Mouse (Mus musculus) left cerebral cortex, adult 2 months (tissue): ENCODE results near the gene Fhl2. TPM values are rescaled to one million over a fixed set of nuclear protein-coding genes. Genes with fewer than 3 reads are reported as not detected.
A peak's percentile ranks its signal among the peaks of the same experiment; 100 is the strongest.
"Not testable (repeated sequence)": the region's sequence is repeated elsewhere in the genome, so short reads cannot be mapped to it uniquely, and the experiment has no call there.

Source experiments
- DNase-seq, 2 experiments: peaks; one replicate each; pipeline ENCODE4 v3.0.0; 2021 to 2022; ENCODE audit warnings: low spot score in 2 of 2, mixed read lengths in 1 of 2; ENCODE audit errors: extremely low spot score in 1 of 2
- H3K27ac ChIP-seq: fragments of 200-600 bp; 2 replicates; pipeline ENCODE4 v1.8.1; 2022
- H3K4me3 ChIP-seq: fragments of 200-600 bp; 2 replicates; pipeline ENCODE4 v1.8.1; 2022
- CTCF ChIP-seq: fragments of 200-600 bp; IDR thresholded peaks from 2 replicates; pipeline ENCODE4 v1.8.1; 2022; ENCODE audit warnings: antibody characterized with exemption, mild to moderate bottlenecking, moderate library complexity
- intact Hi-C: fragments of 180-260 bp; cut with DNase I; formaldehyde crosslinking; loops from one replicate; pipeline ENCODE4 v1.15.1; 2025
- total RNA-seq, 2 experiments: library from RNA; stranded (reverse); gene quantifications; 2 replicates each; pipeline ENCODE4 v1.2.3; 2021

The Fhl2 gene
- total RNA-seq, 2 experiments from 2014 or later = 56.3 to 62.8 TPM

DNA sequence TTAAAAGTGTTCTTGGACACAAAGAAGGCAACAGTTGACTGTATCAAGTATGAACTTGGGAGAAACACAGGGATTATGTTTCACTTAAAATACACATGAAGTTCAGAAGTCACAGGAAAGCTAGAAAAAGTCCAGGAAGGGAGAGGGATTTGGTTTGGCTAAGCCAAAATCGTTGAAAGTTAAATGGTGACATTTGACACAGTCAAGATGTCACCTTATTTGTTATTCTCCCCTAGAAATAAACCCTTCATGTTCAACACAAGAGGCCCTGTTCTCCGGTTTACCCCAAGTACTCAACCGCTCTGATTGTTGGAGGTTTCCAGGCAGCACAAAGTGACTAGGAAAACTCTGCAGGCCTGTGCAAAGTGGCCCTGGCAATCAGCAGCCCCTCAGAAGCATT is 18.8 kb upstream of the Fhl2 start:
- DNase-seq = no peak
- Histone ChIP-seq H3K27ac (no peak overlapping the region), H3K4me3 (no peak overlapping the region)
- TF ChIP-seq CTCF = no peak
- intact Hi-C loops = loop anchor here (5.0 kb wide), 1 partner anchor 38 kb away; no protein-coding TSS in a partner anchor

DNA sequence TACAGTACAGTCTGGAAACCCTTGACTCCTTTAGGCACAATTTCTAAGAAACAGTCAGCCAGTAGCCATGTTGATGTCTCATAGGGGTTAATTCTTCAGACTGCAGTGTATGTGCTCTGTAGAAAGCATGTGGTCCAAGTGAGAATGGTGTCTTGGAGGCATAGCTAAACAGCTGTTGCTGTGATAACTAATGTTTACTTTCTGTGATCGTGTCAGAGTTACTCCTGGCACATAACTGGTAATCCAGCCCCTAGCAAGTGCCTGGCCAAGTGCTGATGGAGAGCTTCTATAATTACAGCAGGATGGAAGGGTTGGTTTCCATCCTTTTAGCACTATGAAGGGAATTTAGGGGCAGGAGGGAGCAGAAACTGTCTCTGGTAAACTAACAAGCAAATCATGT is 14.5 kb upstream of the Fhl2 start:
- DNase-seq = no peak
- H3K27ac ChIP-seq = no peak overlapping the region
- no peak for TF ChIP-seq CTCF
- no peak overlapping the region for H3K4me3 ChIP-seq
- intact Hi-C loops = no loop called here

DNA sequence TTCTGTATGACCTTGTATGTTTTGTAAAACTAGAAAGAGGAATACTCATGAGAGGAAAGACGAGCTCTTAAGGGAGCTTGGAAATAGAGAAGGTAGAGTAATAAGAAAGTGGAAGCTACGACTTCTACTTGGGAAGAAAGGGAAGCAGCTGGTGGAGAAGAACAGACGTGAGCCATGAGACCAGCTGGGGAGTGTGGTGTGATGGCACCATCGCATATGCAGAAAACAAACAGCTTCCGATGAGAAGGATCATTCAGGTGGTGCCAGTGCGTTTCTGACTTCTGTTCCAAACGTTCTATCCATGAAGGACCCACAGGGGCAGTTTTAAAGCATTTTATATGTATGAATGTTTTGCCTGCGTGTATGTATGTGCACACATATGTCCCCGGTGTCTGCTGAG is 13.5 kb upstream of the Fhl2 start:
- no peak for DNase-seq
- TF ChIP-seq CTCF = no peak

DNA sequence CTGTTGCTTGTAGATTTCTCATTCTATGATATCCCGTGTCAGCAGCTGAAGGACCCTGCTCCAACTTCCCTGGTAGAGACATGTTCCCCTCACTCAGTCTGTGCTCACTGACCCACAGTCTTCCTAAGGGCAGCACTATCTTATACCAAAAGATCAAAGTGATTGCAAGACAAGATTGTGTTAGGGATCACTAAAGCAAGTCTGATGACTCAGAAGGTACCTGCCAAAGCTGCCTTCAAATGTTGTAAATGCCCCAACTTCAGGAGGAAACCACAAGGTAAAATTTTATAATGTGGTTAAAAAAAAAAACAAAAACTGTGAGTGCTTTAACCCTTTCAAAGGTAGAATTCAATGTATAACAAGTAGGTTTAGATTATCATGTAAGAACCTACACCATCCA is 10.4 kb upstream of the Fhl2 start:
- TF ChIP-seq CTCF = no peak
- intact Hi-C loops = no loop called here
- no peak overlapping the region for H3K4me3 ChIP-seq
- no peak overlapping the region for H3K27ac ChIP-seq
- no peak for DNase-seq

More for the DNA sequence above, 13.5 kb upstream of the Fhl2 start:
- Histone ChIP-seq H3K27ac (no peak overlapping the region), H3K4me3 (no peak overlapping the region)
- intact Hi-C loops = no loop called here

DNA sequence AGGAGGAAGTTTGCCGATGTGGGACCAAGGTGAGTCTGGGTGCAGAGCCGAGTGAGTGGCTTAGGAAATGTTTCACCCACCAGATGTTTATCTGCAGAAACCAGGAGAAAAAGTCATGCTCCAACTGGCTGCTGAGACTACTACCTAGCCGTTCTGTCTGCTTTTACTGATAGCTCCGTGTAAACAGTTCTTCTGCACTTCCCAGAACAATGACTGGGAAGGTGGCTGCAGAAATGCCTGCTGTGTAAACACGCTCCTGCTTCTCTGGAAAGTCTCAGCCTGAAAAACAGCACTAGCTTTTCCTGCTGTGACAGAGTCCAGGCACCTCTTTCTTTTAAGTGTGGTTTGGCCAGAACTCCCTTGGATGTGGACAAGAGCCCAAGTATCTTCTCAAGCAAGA is 6.5 kb upstream of the Fhl2 start:
- Histone ChIP-seq H3K27ac (no peak overlapping the region), H3K4me3 (no peak overlapping the region)
- no peak for DNase-seq
- no peak for TF ChIP-seq CTCF
- intact Hi-C loops = no loop called here

DNA sequence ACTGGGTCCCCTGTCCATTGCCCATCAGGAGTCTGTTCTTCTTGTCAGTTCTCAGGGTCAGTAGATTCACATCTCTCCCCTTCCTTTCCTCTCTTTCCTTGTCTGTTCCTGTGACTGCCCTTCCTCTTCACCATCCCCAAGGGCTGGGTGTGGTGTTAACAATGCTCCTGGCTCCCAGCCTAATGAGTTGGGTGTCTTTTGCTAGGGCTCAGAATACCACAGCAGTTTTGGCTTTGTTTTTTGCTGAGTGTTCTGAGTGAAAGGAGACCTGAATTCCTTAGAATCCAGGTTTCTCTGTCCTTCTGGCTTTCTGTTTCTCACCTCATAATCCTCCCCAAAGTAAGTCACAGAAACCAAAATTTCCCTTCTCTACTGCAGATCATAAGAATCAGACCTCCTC is 5.4 kb upstream of the Fhl2 start:
- intact Hi-C loops = no loop called here
- no peak overlapping the region for H3K27ac ChIP-seq
- TF ChIP-seq CTCF = no peak
- no peak overlapping the region for H3K4me3 ChIP-seq
- no peak for DNase-seq

DNA sequence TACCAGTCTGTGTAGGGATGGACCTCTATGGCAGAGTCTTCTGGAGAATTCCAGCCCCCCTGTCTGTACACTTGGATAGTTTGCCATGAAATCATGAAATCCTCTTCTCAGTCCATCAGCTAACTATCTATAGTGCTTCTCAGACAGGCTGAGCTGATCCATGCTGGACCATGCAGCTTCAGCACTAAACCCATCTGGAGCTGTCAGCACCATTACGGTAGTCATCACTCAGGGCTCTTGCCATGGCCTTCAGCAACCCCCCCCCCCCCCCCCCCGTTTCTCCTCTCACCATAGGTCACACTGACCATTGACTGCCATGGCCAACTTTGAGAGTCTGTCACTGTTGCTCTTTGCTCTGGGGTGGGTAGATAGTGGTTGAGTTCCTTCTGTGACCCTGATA is 5.0 kb upstream of the Fhl2 start:
- Histone ChIP-seq H3K27ac (no peak overlapping the region), H3K4me3 (no peak overlapping the region)
- intact Hi-C loops = no loop called here
- TF ChIP-seq CTCF = no peak
- no peak for DNase-seq

DNA sequence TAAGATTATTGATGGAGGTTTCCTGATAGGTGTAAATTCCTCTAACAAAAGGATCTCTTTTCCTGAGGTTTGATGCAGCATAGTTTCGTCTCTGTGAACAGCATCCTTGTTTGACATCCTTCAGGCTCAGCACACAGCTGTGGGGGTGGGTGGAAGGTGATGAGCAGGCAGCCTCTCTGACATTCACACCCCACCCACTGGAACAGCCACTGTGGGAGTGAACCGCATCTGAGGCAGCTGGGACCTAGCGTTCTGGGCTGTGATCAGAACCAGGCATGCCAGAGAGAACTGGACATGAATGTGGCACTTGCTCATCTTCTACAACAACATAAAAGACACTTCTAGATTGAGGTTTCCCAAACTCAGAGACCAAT is 3.1 kb upstream of the Fhl2 start:
- Histone ChIP-seq H3K27ac (peak overlapping the region; percentile 72), H3K4me3 (no peak overlapping the region)
- TF ChIP-seq CTCF = no peak
- DNase-seq = peak; percentile 76
- intact Hi-C loops = loop anchor here (1.0 to 5.0 kb wide), 4 partner anchors 9 to 63 kb away; no protein-coding TSS in a partner anchor

DNA sequence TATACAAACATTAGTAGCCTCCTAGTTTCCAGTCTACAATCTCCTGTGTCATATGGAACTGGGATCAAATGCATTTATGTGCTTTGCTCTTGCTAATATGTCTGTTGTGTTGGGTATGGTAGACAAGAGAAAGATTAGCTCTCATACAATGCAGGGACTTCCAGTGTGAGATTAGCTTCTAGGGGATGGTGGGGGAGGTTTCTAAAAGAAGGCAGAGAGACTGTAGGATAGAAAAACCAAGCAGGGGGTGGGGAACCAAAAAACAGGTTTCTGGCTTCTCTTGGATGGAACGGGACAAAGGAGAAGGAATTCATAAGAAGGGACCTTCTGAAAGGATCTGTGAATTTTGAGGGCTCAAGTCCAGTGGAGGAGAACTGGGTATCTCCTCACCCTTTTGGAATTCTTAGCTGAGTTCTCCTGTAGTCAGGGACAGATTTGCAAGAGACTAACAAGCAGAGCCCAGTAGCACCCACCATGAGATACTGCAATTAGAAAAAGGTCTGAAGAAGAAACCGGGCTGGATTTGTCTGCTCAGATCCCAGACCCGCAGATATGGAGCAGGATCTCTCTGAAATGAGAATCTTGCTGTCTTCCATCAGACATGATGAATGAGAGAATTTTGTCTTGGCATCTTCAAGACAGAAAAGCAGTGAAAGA is 2.6 kb upstream of the Fhl2 start:
- Histone ChIP-seq H3K27ac (peak overlapping the region; percentile 72), H3K4me3 (no peak overlapping the region)
- no peak for TF ChIP-seq CTCF
- intact Hi-C loops = loop anchor here (1.0 to 5.0 kb wide), 4 partner anchors 8 to 62 kb away; no protein-coding TSS in a partner anchor
- no peak for DNase-seq

DNA sequence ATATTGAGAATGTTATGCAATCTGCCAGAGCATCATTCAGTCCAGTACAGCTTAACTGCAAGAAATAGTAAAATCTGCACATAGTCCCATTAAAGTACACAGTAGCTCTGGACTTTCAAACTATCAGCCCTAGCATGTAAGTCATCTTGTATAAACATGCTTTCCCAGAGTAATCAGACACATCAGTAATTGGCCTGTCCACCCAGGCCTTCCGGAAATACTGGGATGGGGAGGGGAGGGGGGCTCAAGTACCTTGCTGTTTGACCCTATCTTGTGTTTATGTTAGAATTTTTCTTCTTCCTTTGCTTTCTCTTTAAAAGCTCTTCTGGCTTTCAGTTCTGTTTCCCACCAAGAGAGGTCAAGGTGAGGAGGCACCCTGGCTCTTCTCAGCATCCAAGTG is 725 bp downstream of the Fhl2 start:
- Histone ChIP-seq H3K27ac (no peak overlapping the region), H3K4me3 (no peak overlapping the region)
- no peak for TF ChIP-seq CTCF
- intact Hi-C loops = loop anchor here (5.0 kb wide), 1 partner anchor 34 kb away; no protein-coding TSS in a partner anchor
- no peak for DNase-seq

DNA sequence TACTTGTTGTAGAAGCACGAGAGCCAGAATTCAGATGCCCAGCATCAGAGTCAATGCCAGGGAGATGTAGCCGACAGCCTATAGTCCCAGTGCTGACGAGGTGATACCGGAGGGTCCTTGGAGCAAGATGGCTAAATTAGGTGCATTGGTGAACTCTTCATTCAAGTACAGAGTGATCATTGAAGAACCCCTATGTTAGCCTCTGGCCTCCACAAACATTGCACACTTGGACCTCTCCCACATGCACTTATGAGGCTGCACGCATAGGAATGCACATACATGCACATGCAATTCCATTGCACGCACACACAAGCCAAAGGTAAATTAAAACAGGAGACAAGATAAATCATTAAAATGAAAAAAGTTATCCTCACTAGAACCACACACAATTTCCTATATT is 3.4 kb downstream of the Fhl2 start:
- H3K4me3 ChIP-seq = no peak overlapping the region
- intact Hi-C loops = no loop called here
- no peak overlapping the region for H3K27ac ChIP-seq
- no peak for TF ChIP-seq CTCF
- no peak for DNase-seq

DNA sequence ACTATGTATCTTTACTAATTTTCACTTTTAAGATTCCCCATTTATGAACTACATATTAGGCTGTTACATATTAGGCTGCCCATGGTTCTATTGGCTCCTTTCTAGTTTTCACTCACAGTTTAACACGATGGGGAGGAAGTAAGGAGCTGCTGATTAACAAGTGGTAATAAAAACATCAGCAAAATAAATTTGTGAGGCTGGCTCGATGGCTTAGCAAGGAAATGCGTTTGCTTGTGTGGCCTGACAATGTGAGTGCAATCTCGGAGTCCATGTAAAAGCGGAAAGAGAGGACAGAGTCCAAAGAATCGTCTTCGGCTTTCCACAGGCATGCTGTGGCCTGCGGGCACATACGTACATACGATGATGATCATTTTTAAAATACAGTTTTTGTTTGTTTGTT is 4.3 kb downstream of the Fhl2 start:
- DNase-seq = no peak
- TF ChIP-seq CTCF = no peak
- Histone ChIP-seq H3K4me3 (no peak overlapping the region), H3K27ac (no peak overlapping the region)
- intact Hi-C loops = no loop called here

DNA sequence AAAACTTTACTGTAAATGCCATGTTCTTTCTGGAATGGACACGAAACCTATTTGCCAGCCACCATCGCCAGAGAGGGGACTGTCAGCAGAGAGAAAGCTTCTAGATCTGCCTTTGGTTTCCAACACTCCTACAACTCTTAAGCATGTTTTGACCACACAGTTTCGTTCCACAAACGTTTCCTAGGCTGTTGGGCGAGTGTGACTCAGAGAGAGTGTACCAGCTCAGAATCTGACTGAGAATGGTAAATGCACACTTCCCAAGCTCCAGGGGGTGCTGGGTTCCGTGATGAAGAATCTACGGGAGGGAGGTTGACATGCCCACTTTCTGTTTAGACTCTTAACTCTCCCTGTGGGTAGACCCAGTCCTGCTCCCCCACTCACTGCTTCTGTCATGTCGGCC is 5.7 kb downstream of the Fhl2 start:
- no peak for TF ChIP-seq CTCF
- no peak overlapping the region for H3K27ac ChIP-seq
- intact Hi-C loops = loop anchor here (1.0 kb wide), 1 partner anchor 8 kb away; no protein-coding TSS in a partner anchor
- no peak for DNase-seq
- H3K4me3 ChIP-seq = no peak overlapping the region

DNA sequence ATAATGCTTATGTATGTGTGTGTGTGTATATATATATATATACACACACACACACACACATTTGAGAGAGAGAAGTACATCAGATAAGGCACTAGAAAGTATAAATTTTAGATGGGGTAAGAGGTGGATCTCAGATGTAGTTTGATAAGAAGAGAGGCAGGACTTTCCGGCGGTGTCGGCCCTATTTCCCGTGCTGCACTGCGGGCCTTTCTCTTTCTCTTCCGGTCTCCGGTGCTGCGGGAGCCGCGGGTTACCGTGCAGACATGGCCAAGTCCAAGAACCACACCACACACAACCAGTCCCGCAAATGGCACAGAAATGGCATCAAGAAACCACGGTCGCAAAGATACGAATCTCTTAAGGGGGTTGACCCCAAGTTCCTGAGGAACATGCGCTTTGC is 7.9 kb downstream of the Fhl2 start:
- H3K27ac ChIP-seq, intact Hi-C loops, DNase-seq, H3K4me3 ChIP-seq: not testable (repeated sequence)
